Mouse (Mus musculus) spleen, adult 2 months (tissue): Measurements from ENCODE around the gene Ubiad1.

Experiments
- CTCF ChIP-seq: fragments of 200-500 bp; IDR thresholded peaks from 2 replicates; pipeline ENCODE4 v1.5.1; 2011; ENCODE audit warnings: mild to moderate bottlenecking, inconsistent platforms; ENCODE audit not compliant: insufficient read depth, insufficient read length, insufficient replicate concordance; ENCODE audit errors: extremely low read depth
- POLR2A ChIP-seq: fragments of 200-500 bp; IDR thresholded peaks from 2 replicates; pipeline ENCODE4 v1.6.1; 2011; ENCODE audit warnings: low read depth, low read length, inconsistent platforms

- TF ChIP-seq CTCF, result no peak
- no peak for TF ChIP-seq POLR2A
Measured at GRCm38 (mm10) chr4:148469487-148470252, 25.1 kb upstream of the Ubiad1 start.
